Mouse (Mus musculus): ENCODE data around the gene Rhou.

Gene Rhou

DNA sequence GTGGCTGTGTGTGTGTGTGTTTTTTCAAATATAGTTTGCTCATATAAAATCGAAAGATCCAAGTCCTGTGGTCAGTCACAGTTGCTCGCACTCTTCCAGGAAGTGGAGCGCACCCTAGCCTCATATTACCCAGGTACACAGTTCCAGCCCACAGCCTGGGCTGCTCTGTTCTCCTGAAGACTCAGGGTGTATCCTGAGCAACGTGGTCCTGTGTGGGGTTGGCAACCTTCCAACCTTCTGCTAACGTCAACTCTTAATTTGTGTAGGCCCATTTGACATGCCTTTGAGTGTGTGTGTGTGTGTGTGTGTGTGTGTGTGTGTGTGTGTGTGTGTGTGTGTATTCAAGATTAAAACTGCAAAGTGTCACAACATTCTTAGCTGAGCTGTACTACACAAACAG is 43.6 kb downstream of the Rhou start:
- no peak for DNase-seq

- DNase-seq, result peak; percentile 54
Observed at GRCm38 (mm10) chr8:123700399-123701070, 46.8 kb downstream of the Rhou start.

- no peak for DNase-seq
Observed at GRCm38 (mm10) chr8:123701952-123702587, 48.3 kb downstream of the Rhou start.

GRCm38 (mm10) chr8:123705376-123705775 is 51.6 kb downstream of the Rhou start:
- no peak for DNase-seq

- DNase-seq, result no peak
Observed at GRCm38 (mm10) chr8:123707137-123707536, 53.4 kb downstream of the Rhou start.

DNA sequence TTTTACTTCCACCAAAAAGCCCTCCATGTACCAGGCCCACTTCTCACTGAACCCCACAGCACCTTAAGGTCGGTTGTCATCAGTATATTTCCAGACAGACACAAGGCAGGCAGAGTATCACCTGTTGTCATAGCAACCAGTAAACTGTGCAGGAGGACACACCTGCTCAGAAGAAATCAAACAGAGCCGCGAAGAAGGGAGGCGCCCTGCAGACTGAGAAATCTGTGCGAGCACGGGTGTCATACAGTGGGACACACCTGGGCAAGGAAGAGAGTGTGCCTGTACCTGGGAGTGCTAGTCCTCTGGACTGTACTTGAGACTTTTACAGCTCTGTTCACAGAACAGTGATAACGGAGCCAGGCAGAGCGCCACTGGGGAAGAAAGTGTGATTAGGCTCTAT is 55.0 kb downstream of the Rhou start:
- DNase-seq, result no peak

DNA sequence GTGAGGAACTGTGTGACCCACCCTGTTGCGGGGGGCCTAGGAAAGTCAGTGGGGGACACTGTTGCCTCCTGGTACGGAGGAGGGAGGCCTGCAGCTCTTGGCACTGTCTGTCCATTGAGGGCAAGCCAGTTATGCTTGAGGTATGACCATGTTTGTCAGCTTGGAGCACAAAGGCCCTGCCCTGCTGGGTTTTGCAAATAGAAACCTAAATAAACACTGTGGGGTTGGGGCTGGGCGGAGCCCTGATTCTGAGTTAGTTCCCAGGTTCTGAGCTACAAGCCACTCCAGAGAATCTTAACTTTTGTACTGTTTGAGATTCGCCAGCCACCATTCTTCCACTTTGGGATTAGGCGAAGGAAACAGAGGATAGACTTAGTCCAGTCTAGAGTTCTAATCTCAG is 56.6 kb downstream of the Rhou start:
- DNase-seq, result no peak

Measured in embryo, embryonic 11 days (tissue).